Mouse (Mus musculus) kidney, embryonic 14.5 days (tissue): ENCODE measurements around the gene Bckdha. TPM values are rescaled to one million over a fixed set of nuclear protein-coding genes. Genes with fewer than 3 reads are reported as not detected.

ENCODE experiments used
- ATAC-seq: fragments of 200-750 bp; cut with Nextera tagmentation; 2 replicates; pipeline ENCODE4 v1.8.0; 2017; ENCODE audit warnings: moderate number of reproducible peaks, mild to moderate bottlenecking, moderate TSS enrichment, moderate library complexity; ENCODE audit not compliant: low FRiP score, low TSS enrichment
- H3K27ac ChIP-seq: fragments of 300-500 bp; sonication (generic); 2 replicates; pipeline ENCODE4 v1.5.1; 2014; ENCODE audit warnings: low read depth, mild to moderate bottlenecking, low read length, moderate library complexity, mixed read lengths
- H3K27me3 ChIP-seq: fragments of 300-500 bp; sonication (generic); 2 replicates; pipeline ENCODE4 v1.6.1; 2014; ENCODE audit warnings: mild to moderate bottlenecking, low read length; ENCODE audit not compliant: control insufficient read depth, insufficient read depth
- H3K36me3 ChIP-seq: fragments of 300-500 bp; sonication (generic); 2 replicates; pipeline ENCODE4 v1.6.1; 2014; ENCODE audit warnings: low read length, mixed read lengths; ENCODE audit not compliant: control insufficient read depth, insufficient read depth
- H3K4me1 ChIP-seq: fragments of 300-500 bp; sonication (generic); 2 replicates; pipeline ENCODE4 v1.6.1; 2014; ENCODE audit warnings: low read length, mixed read lengths; ENCODE audit not compliant: control insufficient read depth, insufficient read depth
- H3K4me2 ChIP-seq: fragments of 300-500 bp; sonication (generic); replicated peaks from 2 replicates; pipeline ENCODE4 v1.6.1; 2014; ENCODE audit warnings: low read depth, mild to moderate bottlenecking, low read length
- H3K4me3 ChIP-seq: fragments of 300-500 bp; sonication (generic); 2 replicates; pipeline ENCODE4 v1.5.1; 2014; ENCODE audit warnings: mild to moderate bottlenecking, low read length
- H3K9ac ChIP-seq: fragments of 300-500 bp; sonication (generic); 2 replicates; pipeline ENCODE4 v1.6.1; 2014; ENCODE audit warnings: low read depth, mild to moderate bottlenecking, low read length, moderate library complexity
- H3K9me3 ChIP-seq: fragments of 300-500 bp; sonication (generic); 2 replicates; pipeline ENCODE4 v1.6.1; 2016; ENCODE audit warnings: low read length; ENCODE audit not compliant: control insufficient read depth
- WGBS: fragments of 180-500 bp; shearing (Covaris S2); extraction: QIAGEN DNeasy Blood & Tissue Kit; methylation state at CpG from one replicate; pipeline ENCODE4 v1.1.7; 2014; 5-methylcytosine and 5-hydroxymethylcytosine counted together
- polyA plus RNA-seq: library from polyadenylated mRNA; unstranded; fragments of >200 nt; fragmentation: Nextera tagmentation; extraction: Ambion mirVana; gene quantifications from 2 replicates; pipeline ENCODE4 v1.2.1, GENCODE M21; 2014

Bckdha gene
- polyA plus RNA-seq, 1 experiment from 2014 or later: 60.6 TPM

- ATAC-seq: no peak
- Histone ChIP-seq H3K4me2 (no peak overlapping the region), H3K4me3 (no peak overlapping the region), H3K27ac (no peak overlapping the region), H3K27me3 (peaks cover 5% of the 10 kb centered on the region; the same call in 1 of the 2 replicates), H3K4me1 (0 out of 2 replicates have a peak, but pooled peaks cover 7% of the 10 kb centered on the region), H3K9ac (no peak overlapping the region), H3K9me3 (0 out of 2 replicates have a peak, but pooled peaks cover 3% of the 10 kb centered on the region), H3K36me3 (no peaks in the 10 kb centered on the region; the same call in 1 of the 2 replicates)
- 74% methylated on average over 12 of the region's 12 CpGs for WGBS
These were observed 42.0 kb upstream of the Bckdha start for GRCm38 (mm10) chr7:25700732-25701131.

DNA sequence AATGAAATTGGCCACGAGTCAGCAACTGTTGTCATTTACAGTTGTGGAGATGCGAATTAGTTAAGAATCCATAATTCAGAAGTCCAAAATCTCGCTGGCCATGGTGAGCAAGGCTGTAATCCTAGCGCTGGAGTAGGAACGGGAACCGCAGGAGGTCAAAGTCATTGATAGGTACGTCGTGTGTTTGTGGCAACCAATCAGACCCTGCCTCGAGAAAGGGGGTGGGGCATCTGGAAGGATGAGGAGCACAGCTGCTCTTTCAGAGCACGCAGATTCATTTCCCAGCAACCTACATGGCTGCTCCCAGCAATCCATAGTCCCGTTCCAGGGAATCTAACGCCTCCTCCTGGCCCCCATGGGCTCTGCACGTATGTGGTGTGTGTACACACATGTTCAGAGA, 41.1 kb upstream of the Bckdha start:
- Histone ChIP-seq H3K27ac (no peak overlapping the region), H3K9ac (no peak overlapping the region), H3K9me3 (0 out of 2 replicates have a peak, but pooled peaks cover 3% of the 10 kb centered on the region), H3K27me3 (peaks cover 5% of the 10 kb centered on the region; the same call in 1 of the 2 replicates), H3K4me1 (0 out of 2 replicates have a peak, but pooled peaks cover 4% of the 10 kb centered on the region), H3K4me2 (no peak overlapping the region), H3K36me3 (no peaks in the 10 kb centered on the region; the same call in 1 of the 2 replicates), H3K4me3 (no peak overlapping the region)
- WGBS: 61% methylated on average over 13 of the region's 13 CpGs
- no peak for ATAC-seq

- no peak overlapping the region for H3K4me2 ChIP-seq
- peaks cover 3% of the 10 kb centered on the region; the same call in 1 of the 2 replicates for H3K4me1 ChIP-seq
- no peak overlapping the region for H3K27ac ChIP-seq
- no peaks in the 10 kb centered on the region for H3K9me3 ChIP-seq
- H3K9ac ChIP-seq: no peak overlapping the region
- H3K36me3 ChIP-seq: no peaks in the 10 kb centered on the region; the same call in 1 of the 2 replicates
- no peak for ATAC-seq
- no peaks in the 10 kb centered on the region; the same call in 1 of the 2 replicates for H3K27me3 ChIP-seq
- no peak overlapping the region for H3K4me3 ChIP-seq
- WGBS: 67% methylated on average over 8 of the region's 8 CpGs
These were observed 35.3 kb upstream of the Bckdha start for GRCm38 (mm10) chr7:25694104-25694503.

DNA sequence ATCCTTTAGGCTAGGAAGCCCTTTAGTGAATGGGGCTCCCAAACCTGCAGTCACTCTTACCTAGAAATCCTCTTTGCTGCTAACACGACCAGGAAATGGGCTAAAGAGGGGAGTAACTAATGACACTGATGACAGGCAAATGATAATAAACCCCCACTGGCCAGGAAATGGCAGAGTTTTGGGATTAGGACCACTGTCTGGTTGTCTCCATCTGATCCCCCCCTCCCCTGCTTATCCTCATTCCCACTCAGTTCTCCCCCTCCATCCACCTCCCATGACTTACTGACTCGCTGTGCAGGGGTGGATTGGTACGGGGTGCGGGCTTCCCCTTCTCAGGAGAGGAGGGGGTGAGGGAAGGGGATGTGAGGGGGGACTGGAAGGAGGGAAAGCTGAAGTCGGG, 31.3 kb upstream of the Bckdha start:
- no peak for ATAC-seq
- 23% methylated on average over 5 of the region's 5 CpGs for WGBS
- Histone ChIP-seq H3K9me3 (no peaks in the 10 kb centered on the region), H3K27ac (no peak overlapping the region), H3K36me3 (no peaks in the 10 kb centered on the region), H3K4me1 (peaks cover 18% of the 10 kb centered on the region), H3K4me3 (peak overlapping the region; percentile 59; the same call in 1 of the 2 replicates), H3K9ac (peak overlapping the region; percentile 34; the same call in 1 of the 2 replicates), H3K4me2 (peak overlapping the region; percentile 94), H3K27me3 (peaks cover 20% of the 10 kb centered on the region)

DNA sequence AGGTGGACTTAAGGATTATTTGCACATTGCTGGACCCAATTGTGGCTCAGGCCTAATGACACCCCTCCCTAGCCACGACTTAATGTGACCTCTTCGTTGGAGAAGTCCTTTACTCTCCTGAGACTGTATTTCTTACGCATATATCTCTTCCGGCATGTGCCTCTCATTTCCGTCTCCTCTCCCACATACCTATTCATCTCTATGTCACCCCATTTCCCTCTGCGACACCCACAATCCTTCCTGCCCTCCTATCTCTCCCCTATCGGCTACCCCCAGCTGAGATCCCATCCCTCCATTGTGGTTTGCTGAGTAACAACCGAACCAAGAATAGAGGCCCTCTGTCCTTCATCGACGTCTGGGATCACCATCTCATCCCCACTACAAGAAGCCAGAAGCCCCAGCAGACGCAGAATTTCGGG, 30.8 kb upstream of the Bckdha start:
- peak overlapping the region; percentile 68; the same call in 1 of the 2 replicates for H3K9ac ChIP-seq
- H3K4me2 ChIP-seq: peak overlapping the region; percentile 94
- WGBS: 9% methylated on average over 12 of the region's 12 CpGs
- peak overlapping the region; percentile 59 for H3K4me3 ChIP-seq
- no peaks in the 10 kb centered on the region for H3K36me3 ChIP-seq
- ATAC-seq: no peak
- H3K9me3 ChIP-seq: no peaks in the 10 kb centered on the region
- H3K27ac ChIP-seq: no peak overlapping the region
- H3K27me3 ChIP-seq: peaks cover 20% of the 10 kb centered on the region
- H3K4me1 ChIP-seq: peaks cover 18% of the 10 kb centered on the region

DNA sequence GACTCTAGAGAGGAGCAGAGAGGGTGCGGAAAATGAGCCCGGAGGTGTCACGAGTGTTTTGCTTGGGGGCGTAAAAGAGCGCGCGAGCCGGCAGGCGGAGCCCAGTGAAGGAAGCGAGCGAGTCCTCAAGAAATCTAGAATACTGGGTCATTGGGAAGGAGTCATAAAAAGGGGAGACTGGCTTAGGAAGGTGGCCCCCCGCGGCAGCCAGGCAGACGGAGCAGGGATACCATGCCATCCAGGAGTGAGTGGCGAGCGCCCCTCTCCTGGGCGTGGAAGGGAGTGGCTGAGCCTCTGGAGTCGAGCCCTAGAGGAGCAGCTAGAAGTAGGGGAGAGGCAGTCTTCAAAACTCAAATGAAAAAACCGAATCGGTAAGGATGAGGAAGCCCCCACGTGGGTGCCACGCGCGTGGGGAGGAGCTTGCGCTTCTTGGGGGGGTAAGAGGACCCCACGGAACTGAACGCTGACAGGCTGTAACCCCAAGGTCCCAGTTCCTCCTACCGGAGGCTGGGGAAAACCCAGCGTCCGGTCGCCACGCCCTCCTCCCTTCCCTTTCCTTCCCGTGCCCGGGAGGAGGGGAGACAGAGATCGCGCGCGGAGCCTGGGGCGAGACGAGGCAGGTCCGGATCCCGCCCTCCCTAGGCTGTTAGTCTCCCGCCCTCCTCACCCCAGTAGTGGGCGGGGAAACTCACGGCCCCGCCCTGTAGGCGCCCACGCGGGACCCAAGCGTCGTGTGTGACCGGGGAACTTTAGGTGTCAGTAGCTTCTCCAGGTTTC, 30.2 kb upstream of the Bckdha start:
- Histone ChIP-seq H3K9me3 (no peaks in the 10 kb centered on the region), H3K9ac (peak overlapping the region; percentile 68), H3K4me1 (peaks cover 18% of the 10 kb centered on the region), H3K27ac (peak overlapping the region; percentile 51; the same call in 1 of the 2 replicates), H3K4me3 (peak overlapping the region; percentile 59), H3K36me3 (no peaks in the 10 kb centered on the region), H3K27me3 (peaks cover 20% of the 10 kb centered on the region), H3K4me2 (peak overlapping the region; percentile 94)
- under 1% methylated on average over 45 of the region's 52 CpGs for WGBS
- ATAC-seq: peak; percentile 42

- Histone ChIP-seq H3K27me3 (peaks cover 20% of the 10 kb centered on the region), H3K27ac (no peak overlapping the region; the same call in 1 of the 2 replicates)
These were observed 29.1 kb upstream of the Bckdha start for GRCm38 (mm10) chr7:25687811-25688401.

GRCm38 (mm10) chr7:25686680-25687531, 28.1 kb upstream of the Bckdha start, which contains the start of gene Tgfb1:
Gene Tgfb1, plus strand, starts transcription at chr7:25687002.
- peak within 1 kb of the TSS; percentile 65; the same call in 1 of the 2 replicates for H3K27ac ChIP-seq
- ATAC-seq: peak; percentile 68
- H3K27me3 ChIP-seq: peaks cover 20% of the 10 kb centered on the region
- peaks cover 23% of the 10 kb centered on the region for H3K4me1 ChIP-seq
- under 1% methylated on average over 52 of the region's 69 CpGs for WGBS
- no peaks in the 10 kb centered on the region for H3K36me3 ChIP-seq
- peak within 1 kb of the TSS; percentile 68 for H3K9ac ChIP-seq
- H3K9me3 ChIP-seq: no peaks in the 10 kb centered on the region
- peak within 1 kb of the TSS; percentile 94 for H3K4me2 ChIP-seq
- peak within 1 kb of the TSS; percentile 59 for H3K4me3 ChIP-seq

More at GRCm38 (mm10) chr7:25687811-25688401, 29.1 kb upstream of the Bckdha start:
- WGBS: under 1% methylated on average over 47 of the region's 47 CpGs
- Histone ChIP-seq H3K36me3 (no peaks in the 10 kb centered on the region), H3K9ac (peak overlapping the region; percentile 68), H3K4me3 (peak overlapping the region; percentile 59), H3K9me3 (no peaks in the 10 kb centered on the region), H3K4me1 (peaks cover 23% of the 10 kb centered on the region), H3K4me2 (peak overlapping the region; percentile 94)
- no peak for ATAC-seq
